Mouse (Mus musculus) hindbrain, postnatal 0 days (tissue): ENCODE data around the gene Gsdma3. TPM values are rescaled to one million over a fixed set of nuclear protein-coding genes. Genes with fewer than 3 reads are reported as not detected.

Experiments used
- ATAC-seq: fragments of 200-750 bp; cut with Nextera tagmentation; 2 replicates; pipeline ENCODE4 v1.8.0; 2017; ENCODE audit warnings: mild to moderate bottlenecking, moderate TSS enrichment, moderate library complexity
- DNase-seq: peaks from one replicate; pipeline ENCODE4 v3.0.0-alpha.2; 2015; ENCODE audit warnings: low spot score
- H3K27ac ChIP-seq: fragments of 300-500 bp; sonication (generic); 2 replicates; pipeline ENCODE4 v1.5.1; 2014; ENCODE audit warnings: mild to moderate bottlenecking
- H3K27me3 ChIP-seq: fragments of 300-500 bp; sonication (generic); 2 replicates; pipeline ENCODE4 v1.6.1; 2014; ENCODE audit warnings: low read length, mixed read lengths; ENCODE audit not compliant: insufficient read depth
- H3K36me3 ChIP-seq: fragments of 300-500 bp; sonication (generic); 2 replicates; pipeline ENCODE4 v1.6.1; 2014; ENCODE audit warnings: low read length, mixed read lengths; ENCODE audit not compliant: insufficient read depth
- H3K4me1 ChIP-seq: fragments of 300-500 bp; sonication (generic); 2 replicates; pipeline ENCODE4 v1.6.1; 2014; ENCODE audit warnings: antibody characterized with exemption, low read length, mixed read lengths; ENCODE audit not compliant: insufficient read depth
- H3K4me2 ChIP-seq: fragments of 300-500 bp; sonication (generic); 2 replicates; pipeline ENCODE4 v1.6.1; 2014; ENCODE audit warnings: low read depth, mild to moderate bottlenecking, low read length, moderate library complexity, mixed read lengths
- H3K4me3 ChIP-seq: fragments of 300-500 bp; sonication (generic); 2 replicates; pipeline ENCODE4 v1.5.1; 2014; ENCODE audit warnings: low read length
- H3K9ac ChIP-seq: fragments of 300-500 bp; sonication (generic); replicated peaks from 2 replicates; pipeline ENCODE4 v1.6.1; 2014; ENCODE audit warnings: mild to moderate bottlenecking, low read length, moderate library complexity, mixed read lengths
- H3K9me3 ChIP-seq: fragments of 300-500 bp; sonication (generic); 2 replicates; pipeline ENCODE4 v1.6.1; 2016; ENCODE audit warnings: low read length, mixed read lengths
- CTCF ChIP-seq: IDR thresholded peaks from 2 replicates; pipeline ENCODE4 v1.5.1; 2016; ENCODE audit warnings: antibody characterized with exemption, control low read depth, low read depth
- WGBS: fragments of 180-500 bp; shearing (Covaris S2); extraction: QIAGEN DNeasy Blood & Tissue Kit; methylation state at CpG from one replicate; pipeline ENCODE4 v1.1.7; 2014; 5-methylcytosine and 5-hydroxymethylcytosine counted together
- polyA plus RNA-seq: library from polyadenylated mRNA; unstranded; fragments of >200 nt; fragmentation: Nextera tagmentation; extraction: Ambion mirVana; gene quantifications from 2 replicates; pipeline ENCODE4 v1.2.1, GENCODE M21; 2015
- total RNA-seq: library from RNA; depleted of rRNA; stranded (reverse); fragments of >200 nt; gene quantifications from 2 replicates; pipeline ENCODE4 v1.2.3, GENCODE M21; 2014

Gsdma3 gene
- total and polyA plus RNA-seq, 2 experiments from 2014 or later = 0.68 TPM; not detected in 1

DNA sequence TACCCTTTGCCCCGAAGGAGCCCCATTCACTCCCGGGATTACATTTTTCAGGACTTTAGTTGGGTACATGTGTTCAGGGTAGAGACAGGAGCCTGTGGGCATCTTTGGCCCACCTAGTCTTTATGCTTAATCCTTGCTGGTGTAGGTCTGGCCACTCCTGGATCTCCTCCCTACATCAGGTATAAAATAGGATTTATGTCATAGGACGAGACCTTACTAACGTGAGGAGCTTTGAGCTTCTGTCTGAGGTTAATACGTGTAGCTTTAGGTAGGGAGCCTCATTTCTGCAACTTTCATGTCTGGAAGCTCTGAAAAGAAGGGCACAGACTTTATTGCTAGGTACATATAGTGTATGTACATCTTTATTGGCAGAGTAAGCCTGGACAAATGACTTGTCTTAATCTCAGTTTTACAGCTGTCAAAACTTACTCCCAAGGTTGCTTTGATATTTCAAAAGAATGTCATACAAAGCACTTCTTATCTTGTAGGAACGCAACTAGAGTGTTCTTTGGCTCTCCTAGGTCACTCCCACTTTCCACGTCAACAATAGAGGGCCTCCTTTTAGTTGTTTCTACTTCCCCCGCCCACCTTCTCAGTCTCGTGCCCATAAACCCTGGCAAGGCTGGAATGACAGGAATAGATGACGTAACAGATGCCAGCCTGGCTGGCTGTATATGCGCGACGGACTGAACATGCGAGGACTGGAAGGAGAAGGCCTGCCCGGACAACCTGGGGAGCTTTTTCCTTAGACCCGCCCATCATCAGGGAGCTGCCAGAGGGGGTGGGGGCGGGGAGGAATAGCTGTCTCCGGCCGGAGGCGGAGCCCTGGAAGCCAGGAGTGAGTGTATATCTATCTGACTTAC lies 38.2 kb upstream of the Gsdma3 start:
- 6% methylated on average over 20 of the region's 20 CpGs for WGBS
- Histone ChIP-seq H3K9ac (peak overlapping the region; percentile 83; the same call in 1 of the 2 replicates), H3K9me3 (no peaks in the 10 kb centered on the region), H3K27me3 (no peaks in the 10 kb centered on the region), H3K4me1 (peaks cover 31% of the 10 kb centered on the region), H3K27ac (peak overlapping the region; percentile 67), H3K36me3 (peaks cover 6% of the 10 kb centered on the region; the same call in 1 of the 2 replicates), H3K4me3 (peak overlapping the region; percentile 90), H3K4me2 (peak overlapping the region; percentile 96)
- TF ChIP-seq CTCF = no peak
- ATAC-seq (peak; percentile 65; the same call in 1 of the 2 replicates), DNase-seq (peak; percentile 78)

DNA sequence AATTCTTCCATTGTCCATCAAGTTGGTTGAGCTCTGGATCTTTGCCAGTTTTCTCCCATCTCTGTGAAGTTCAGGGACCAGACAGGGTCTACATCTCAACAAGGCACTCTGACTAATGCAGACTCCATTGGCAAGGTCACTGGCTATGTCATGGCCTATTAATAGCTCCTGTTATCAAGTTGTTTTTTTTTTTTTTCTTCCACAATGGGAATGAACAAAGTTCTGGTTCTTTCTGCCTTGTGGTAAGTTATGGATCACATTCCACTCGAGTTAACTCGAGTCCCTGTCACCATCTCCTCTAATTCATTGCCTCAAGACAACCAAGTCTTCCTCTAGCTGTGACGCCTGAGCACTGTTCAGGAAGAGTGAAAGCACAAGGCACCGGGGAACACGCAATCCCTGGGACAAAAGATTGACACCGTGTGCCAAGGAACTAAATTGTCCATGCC lies 37.3 kb upstream of the Gsdma3 start:
- no peak overlapping the region for H3K4me3 ChIP-seq
- H3K9ac ChIP-seq = no peak overlapping the region
- DNase-seq (peak; percentile 20), ATAC-seq (no peak)
- peaks cover 31% of the 10 kb centered on the region for H3K4me1 ChIP-seq
- TF ChIP-seq CTCF = no peak
- no peak overlapping the region for H3K27ac ChIP-seq
- H3K36me3 ChIP-seq = no peaks in the 10 kb centered on the region
- H3K9me3 ChIP-seq = no peaks in the 10 kb centered on the region
- 59% methylated on average over 6 of the region's 6 CpGs for WGBS
- no peaks in the 10 kb centered on the region for H3K27me3 ChIP-seq
- peak overlapping the region; percentile 96; the same call in 1 of the 2 replicates for H3K4me2 ChIP-seq

DNA sequence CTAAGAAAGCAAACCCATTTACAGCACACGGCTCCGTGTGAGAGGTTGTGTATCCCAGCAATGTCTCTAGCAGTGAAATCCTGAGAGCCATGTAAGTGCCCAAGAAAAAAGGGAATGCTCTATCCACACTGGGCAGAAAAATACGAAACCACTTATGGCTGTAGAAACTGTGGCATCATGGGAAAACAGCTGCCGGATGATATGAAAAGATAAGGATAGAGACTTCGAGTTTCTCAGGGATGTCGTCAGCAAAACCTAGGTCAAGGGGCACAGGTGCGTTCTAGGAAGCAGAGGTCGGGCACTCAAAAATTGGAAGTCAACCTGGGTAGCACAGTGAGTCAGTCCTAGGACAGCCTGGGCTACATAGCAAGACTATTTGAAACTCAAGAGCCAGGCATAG lies 36.9 kb upstream of the Gsdma3 start:
- no peak for TF ChIP-seq CTCF
- no peaks in the 10 kb centered on the region for H3K9me3 ChIP-seq
- H3K36me3 ChIP-seq = no peaks in the 10 kb centered on the region
- ATAC-seq (no peak), DNase-seq (no peak)
- no peak overlapping the region for H3K9ac ChIP-seq
- no peaks in the 10 kb centered on the region for H3K27me3 ChIP-seq
- H3K4me2 ChIP-seq = no peak overlapping the region
- H3K4me3 ChIP-seq = no peak overlapping the region
- H3K4me1 ChIP-seq = peaks cover 31% of the 10 kb centered on the region
- WGBS = 88% methylated on average over 8 of the region's 8 CpGs
- no peak overlapping the region for H3K27ac ChIP-seq

DNA sequence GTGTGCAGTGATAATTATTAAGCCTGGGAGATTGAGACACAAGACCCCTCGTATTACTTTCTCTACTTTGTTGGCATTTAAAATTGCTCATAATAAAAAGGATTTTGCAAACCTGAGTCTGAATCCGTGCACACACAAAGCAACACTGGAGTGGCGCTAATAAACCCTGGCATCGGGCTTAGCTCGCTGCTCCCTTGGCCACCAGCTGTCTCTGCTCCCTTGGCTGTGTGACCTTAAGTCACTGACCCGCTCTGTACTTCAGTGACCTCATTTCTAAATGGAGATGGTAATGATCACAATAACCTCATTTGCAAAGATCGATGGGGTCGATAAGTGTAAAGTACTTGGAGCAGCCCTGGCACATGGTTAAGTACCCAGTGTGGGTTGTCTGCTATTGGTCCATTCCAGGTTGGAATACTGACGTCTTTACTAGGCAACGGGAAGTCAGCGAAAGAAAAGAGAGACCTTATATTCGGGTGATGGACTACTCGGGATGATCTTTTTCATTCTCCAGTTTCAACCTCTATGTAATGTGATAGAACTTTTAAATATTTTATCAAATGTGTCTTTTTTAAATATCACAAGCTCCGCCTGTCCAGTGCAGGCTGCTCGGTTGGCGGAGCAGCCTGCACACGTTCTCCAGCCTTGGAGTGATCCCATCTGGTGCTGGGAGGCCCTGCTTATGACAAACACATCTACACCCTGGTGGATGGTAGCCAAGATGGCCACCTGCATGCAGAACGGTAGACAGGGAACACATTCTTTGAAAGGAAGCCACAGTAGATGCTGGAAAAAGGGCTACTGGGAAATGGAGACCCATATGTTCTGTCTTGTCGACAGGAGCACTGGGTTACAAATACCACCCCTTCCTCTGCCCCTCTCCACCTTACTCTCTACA lies 35.4 kb upstream of the Gsdma3 start:
- 62% methylated on average over 19 of the region's 19 CpGs for WGBS
- ATAC-seq (no peak), DNase-seq (peak; percentile 29)
- Histone ChIP-seq H3K9ac (no peak overlapping the region), H3K27ac (no peak overlapping the region; the same call in 1 of the 2 replicates), H3K27me3 (no peaks in the 10 kb centered on the region), H3K4me1 (peaks cover 20% of the 10 kb centered on the region), H3K36me3 (no peaks in the 10 kb centered on the region), H3K4me3 (no peak overlapping the region), H3K9me3 (no peaks in the 10 kb centered on the region), H3K4me2 (no peak overlapping the region)
- TF ChIP-seq CTCF = no peak

- Histone ChIP-seq H3K9me3 (no peaks in the 10 kb centered on the region), H3K4me3 (no peak overlapping the region), H3K36me3 (no peaks in the 10 kb centered on the region), H3K9ac (no peak overlapping the region), H3K4me2 (no peak overlapping the region), H3K4me1 (no peaks in the 10 kb centered on the region), H3K27me3 (peaks cover 3% of the 10 kb centered on the region; the same call in 1 of the 2 replicates), H3K27ac (no peak overlapping the region)
- ATAC-seq (no peak), DNase-seq (no peak)
- WGBS = 83% methylated on average over 6 of the region's 6 CpGs
- TF ChIP-seq CTCF = no peak
Measured at GRCm38 (mm10) chr11:98595021-98595420, 31.1 kb upstream of the Gsdma3 start.

- Histone ChIP-seq H3K4me2 (no peak overlapping the region), H3K9me3 (no peaks in the 10 kb centered on the region), H3K4me1 (no peaks in the 10 kb centered on the region), H3K4me3 (no peak overlapping the region), H3K27ac (no peak overlapping the region), H3K36me3 (no peaks in the 10 kb centered on the region), H3K27me3 (peaks cover 3% of the 10 kb centered on the region; the same call in 1 of the 2 replicates), H3K9ac (no peak overlapping the region)
- WGBS = 69% methylated on average over 10 of the region's 10 CpGs
- DNase-seq (no peak), ATAC-seq (no peak)
- TF ChIP-seq CTCF = no peak
Measured at GRCm38 (mm10) chr11:98595473-98595872, 30.7 kb upstream of the Gsdma3 start.
